Mouse (Mus musculus) cortical plate, adult 2 months (tissue): ENCODE data around the gene Ssr2. TPM values are rescaled to one million over a fixed set of nuclear protein-coding genes. Genes with fewer than 3 reads are reported as not detected.

ENCODE experiments used
- H3K27ac ChIP-seq: fragments of 200-500 bp; 2 replicates; pipeline ENCODE4 v1.5.1; 2012; ENCODE audit warnings: low read length, control low read depth, inconsistent platforms; ENCODE audit not compliant: insufficient read depth
- H3K4me1 ChIP-seq: fragments of 200-500 bp; 2 replicates; pipeline ENCODE4 v1.6.1; 2011; ENCODE audit warnings: low read length; ENCODE audit not compliant: control insufficient read depth, insufficient read depth
- H3K4me3 ChIP-seq: fragments of 200-500 bp; 2 replicates; pipeline ENCODE4 v1.5.1; 2011; ENCODE audit warnings: mild to moderate bottlenecking, low read length, control low read depth; ENCODE audit not compliant: insufficient read depth
- CTCF ChIP-seq: fragments of 200-500 bp; IDR thresholded peaks from 2 replicates; pipeline ENCODE4 v1.5.1; 2011; ENCODE audit warnings: mild to moderate bottlenecking, control low read depth, low read length; ENCODE audit not compliant: insufficient read depth; ENCODE audit errors: extremely low read depth
- POLR2A ChIP-seq: fragments of 200-500 bp; IDR thresholded peaks from 2 replicates; pipeline ENCODE4 v1.6.1; 2011; ENCODE audit warnings: mild to moderate bottlenecking, low read length, control low read depth; ENCODE audit not compliant: insufficient read depth; ENCODE audit errors: extremely low read depth
- polyA plus RNA-seq: library from polyadenylated mRNA; depleted of rRNA; stranded (reverse); fragments of >200 nt; gene quantifications from 2 replicates; pipeline ENCODE4 v1.2.3, GENCODE M21; 2012

Gene Ssr2
- polyA plus RNA-seq, 1 experiment, result 126 TPM

DNA sequence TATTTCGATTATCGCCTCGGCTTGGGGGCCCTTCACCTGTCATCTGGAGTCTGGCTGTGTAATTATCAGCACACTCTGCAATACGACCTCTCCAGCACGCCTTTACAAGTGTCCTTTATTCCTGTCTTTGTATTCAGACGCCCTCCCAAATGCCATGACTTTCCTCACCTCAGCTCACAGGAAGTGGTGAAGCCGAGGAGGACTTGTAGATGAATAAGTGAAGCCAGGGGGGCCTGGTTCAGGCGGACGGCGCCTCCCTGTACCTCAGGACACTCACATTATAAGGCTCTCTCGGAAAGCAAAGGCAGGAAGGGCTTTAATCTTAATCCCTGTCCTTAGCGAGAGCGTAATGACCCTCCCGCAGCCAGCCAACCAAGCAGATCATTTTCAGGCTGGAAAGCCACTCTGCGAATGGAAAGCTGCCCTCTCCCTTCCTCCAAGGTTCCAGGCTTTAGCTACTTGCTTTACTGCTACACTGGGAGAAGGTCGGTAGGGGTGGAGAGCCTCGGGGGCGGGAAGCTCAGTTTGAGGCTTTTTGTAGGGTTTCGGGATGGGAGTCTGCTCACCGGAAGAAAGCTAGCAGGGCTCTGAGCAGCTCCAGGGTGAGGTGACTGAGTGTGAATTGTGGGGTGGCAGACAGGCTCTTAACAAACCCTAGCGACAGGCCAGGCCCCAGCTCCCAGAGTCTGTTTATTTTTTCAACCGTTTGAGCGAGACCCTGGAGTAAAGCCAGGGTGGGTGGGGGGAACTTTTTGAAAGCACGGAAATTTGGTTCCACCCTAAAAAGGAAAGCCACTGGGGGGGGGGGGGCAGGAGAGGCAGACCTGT, 46.7 kb downstream of the Ssr2 start:
- Histone ChIP-seq H3K4me3 (peak overlapping the region; percentile 74), H3K27ac (peak overlapping the region; percentile 95), H3K4me1 (peaks cover 19% of the 10 kb centered on the region)
- TF ChIP-seq CTCF (no peak), POLR2A (0 out of 2 replicates have a peak, but pooled peaks have one; percentile 50)

DNA sequence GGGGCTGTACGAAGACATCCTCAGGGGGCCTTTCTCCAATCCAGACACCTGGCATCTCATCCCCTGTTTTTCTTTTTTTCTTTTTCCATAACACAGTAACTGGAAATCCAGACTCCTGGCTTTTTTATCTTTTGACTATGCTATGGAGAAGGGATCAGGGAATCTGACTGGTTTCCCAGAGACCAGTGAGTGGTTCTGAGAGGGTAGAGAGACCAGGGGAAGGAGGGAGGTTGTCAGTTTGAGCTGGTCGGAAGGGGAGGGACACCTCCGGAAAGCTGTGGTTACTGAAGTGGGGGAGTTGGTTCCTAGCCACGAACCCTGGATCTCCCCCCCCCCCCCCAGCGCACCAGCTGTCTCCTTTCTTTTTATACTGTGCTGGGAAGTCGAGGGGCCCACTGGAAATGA, 47.3 kb downstream of the Ssr2 start:
- Histone ChIP-seq H3K27ac (peak overlapping the region; percentile 94), H3K4me3 (peak overlapping the region; percentile 74), H3K4me1 (peaks cover 19% of the 10 kb centered on the region)
- peak; percentile 64 for TF ChIP-seq POLR2A
- TF ChIP-seq CTCF, result no peak

DNA sequence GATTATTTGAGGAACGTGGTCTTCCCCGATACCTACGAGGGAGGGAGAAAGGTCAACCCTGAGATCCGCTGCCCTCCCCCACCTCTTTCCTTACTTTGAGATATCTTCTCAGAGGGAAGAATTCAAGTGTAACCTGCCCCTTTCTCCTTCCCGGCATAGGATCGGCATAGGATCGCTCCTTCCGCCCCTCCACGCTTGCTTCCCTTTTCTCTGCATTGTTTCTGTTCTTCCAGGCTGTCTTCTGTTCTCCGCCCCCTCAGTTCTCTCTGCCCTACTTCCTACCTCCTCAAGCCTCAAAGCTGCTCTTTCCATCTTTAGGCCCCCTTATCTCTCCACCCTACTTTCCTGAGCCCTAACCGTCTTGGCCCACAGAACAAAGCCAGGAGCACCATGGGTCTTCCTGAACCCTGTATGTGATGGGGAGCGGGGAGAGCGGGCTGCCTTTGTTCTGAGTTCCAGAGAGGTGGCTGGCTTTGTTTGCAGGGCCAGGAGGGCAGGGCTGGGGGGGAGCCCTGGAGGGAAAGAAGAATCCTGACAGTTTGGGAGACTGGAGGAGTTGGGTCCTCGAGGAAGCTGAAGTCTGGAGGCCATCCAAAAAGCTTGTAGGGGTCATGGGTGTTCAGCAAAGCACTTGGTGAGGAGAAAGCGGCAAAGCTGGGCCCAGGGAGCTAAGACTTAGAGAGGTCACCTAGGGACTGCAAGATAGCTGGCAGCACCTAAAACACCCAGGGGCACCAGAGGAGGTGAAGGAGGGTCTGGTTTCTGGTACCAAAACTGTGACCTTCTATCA, 47.9 kb downstream of the Ssr2 start:
- no peak for TF ChIP-seq CTCF
- peak; percentile 24; the same call in 1 of the 2 replicates for TF ChIP-seq POLR2A
- H3K4me1 ChIP-seq, result peaks cover 21% of the 10 kb centered on the region
- peak overlapping the region; percentile 74 for H3K4me3 ChIP-seq
- H3K27ac ChIP-seq, result peak overlapping the region; percentile 94

DNA sequence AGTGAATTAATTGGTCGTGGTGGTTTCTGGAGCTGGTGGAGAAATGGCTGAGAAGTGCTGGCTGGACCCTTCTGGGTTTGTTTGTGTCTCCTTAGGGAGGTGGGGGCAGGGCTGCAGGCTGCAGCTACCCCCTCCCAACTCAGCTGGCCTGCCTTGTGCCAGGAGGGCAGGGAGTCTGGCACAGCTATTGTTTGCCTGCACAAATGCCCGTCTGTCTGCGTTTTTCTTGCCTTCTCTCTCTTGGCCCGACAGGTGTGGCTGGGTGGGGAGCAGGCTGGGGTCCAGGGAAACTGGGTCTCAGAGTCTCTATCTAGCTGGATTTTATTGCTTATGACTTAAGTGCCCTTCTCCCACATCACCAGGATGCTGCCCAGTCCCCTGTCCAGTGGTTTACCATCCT, 48.6 kb downstream of the Ssr2 start:
- no peak for TF ChIP-seq POLR2A
- no peak for TF ChIP-seq CTCF

GRCm38 (mm10) chr3:88624951-88625350, 49.3 kb downstream of the Ssr2 start:
- Histone ChIP-seq H3K4me3 (no peak overlapping the region), H3K27ac (peak overlapping the region; percentile 94), H3K4me1 (peaks cover 21% of the 10 kb centered on the region)
- no peak for TF ChIP-seq POLR2A
- TF ChIP-seq CTCF, result no peak

More for the DNA sequence above, 48.6 kb downstream of the Ssr2 start:
- Histone ChIP-seq H3K27ac (peak overlapping the region; percentile 94), H3K4me3 (peak overlapping the region; percentile 74), H3K4me1 (peaks cover 23% of the 10 kb centered on the region)

DNA sequence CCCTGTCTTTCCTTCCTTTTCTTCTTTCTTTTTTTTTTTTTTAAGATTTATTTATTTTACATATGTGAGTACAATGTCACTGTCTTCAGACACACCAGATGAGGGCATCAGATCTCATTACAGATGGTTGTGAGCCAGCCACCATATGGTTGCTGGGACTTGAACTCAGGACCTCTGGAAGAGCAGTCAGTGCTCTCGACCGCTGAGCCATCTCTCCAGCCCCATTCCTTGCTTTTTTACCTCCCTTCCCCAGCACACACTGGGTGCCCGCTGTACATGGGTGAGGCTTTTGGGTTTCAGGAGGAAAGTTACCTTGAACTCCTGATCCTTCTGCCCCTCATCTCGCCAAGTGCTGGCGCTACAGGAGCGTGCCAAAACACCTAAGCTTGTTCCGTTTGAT, 49.9 kb downstream of the Ssr2 start:
- TF ChIP-seq POLR2A (no peak), CTCF (no peak)
- H3K4me3 ChIP-seq, result no peak overlapping the region
- H3K4me1 ChIP-seq, result peaks cover 21% of the 10 kb centered on the region
- H3K27ac ChIP-seq, result peak overlapping the region; percentile 81

DNA sequence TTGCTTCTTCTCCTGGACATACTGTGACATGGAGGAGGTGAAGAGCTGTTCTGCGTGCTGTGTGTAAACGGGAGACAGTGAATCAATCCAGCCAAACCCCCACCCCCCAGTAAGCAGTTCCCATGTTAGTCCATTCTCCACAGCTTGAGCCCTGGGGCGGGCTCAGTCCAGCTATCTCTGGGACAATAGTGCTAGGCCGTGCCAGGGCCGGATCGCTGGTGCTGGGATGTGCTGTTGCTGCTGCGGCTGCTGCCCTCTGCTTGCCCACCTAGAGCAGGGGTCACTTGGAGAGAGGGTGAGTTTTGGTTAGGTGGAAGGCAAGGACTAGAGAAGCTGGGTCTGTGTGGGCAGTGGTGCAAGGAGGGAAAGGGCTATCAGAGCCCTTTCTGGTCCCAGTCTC, 50.6 kb downstream of the Ssr2 start:
- Histone ChIP-seq H3K27ac (peak overlapping the region; percentile 81), H3K4me3 (peak overlapping the region; percentile 4; the same call in 1 of the 2 replicates), H3K4me1 (peaks cover 21% of the 10 kb centered on the region)
- TF ChIP-seq POLR2A (no peak), CTCF (no peak)

DNA sequence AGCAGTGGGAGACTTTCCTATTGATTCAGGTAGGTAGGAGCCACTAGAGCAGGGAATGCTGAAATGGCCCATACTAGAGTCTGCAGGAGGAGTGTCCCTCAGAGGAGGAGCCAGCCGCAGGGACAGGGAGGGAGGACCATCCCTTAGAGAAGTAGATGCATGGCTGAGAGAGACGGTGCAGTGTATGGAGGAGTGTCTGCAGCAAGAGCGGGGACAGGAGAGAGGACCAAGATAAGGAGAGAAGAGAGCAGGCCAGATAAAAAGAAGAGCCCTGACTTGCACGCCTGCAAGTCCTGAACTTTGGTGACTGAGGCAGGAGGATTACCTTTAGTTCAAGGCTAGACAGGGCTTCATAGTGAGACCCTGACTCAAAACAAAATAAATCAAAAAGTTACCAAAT, 51.4 kb downstream of the Ssr2 start:
- TF ChIP-seq CTCF (no peak), POLR2A (0 out of 2 replicates have a peak, but pooled peaks have one; percentile 40)
- peaks cover 23% of the 10 kb centered on the region for H3K4me1 ChIP-seq
- no peak overlapping the region for H3K4me3 ChIP-seq
- H3K27ac ChIP-seq, result peak overlapping the region; percentile 81

DNA sequence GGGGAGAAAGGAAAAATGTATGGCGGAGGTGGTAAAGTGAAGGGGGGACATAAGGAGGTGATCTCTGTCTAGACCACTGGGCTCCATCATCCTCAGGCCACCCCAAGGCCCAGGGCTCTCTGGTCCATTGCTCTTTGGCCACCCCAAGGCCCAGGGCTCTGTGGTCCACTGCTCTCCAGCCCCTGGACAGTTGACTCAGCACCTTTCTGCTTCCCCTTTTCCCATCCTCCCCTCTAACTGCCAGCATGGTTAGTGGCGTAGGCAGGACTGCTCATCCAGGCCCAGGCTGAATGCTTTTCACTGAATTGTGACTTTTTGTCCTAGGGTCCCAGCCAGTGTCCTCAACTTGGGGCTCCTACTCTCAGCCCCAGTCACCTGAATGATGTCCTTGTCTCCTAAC, 51.9 kb downstream of the Ssr2 start:
- TF ChIP-seq CTCF (no peak), POLR2A (no peak)
- H3K27ac ChIP-seq, result peak overlapping the region; percentile 42
- H3K4me1 ChIP-seq, result peaks cover 23% of the 10 kb centered on the region

GRCm38 (mm10) chr3:88628766-88629165, 53.1 kb downstream of the Ssr2 start:
- Histone ChIP-seq H3K4me1 (peaks cover 23% of the 10 kb centered on the region), H3K4me3 (peak overlapping the region; percentile 85; the same call in 1 of the 2 replicates), H3K27ac (peak overlapping the region; percentile 84)
- TF ChIP-seq POLR2A, result no peak
- TF ChIP-seq CTCF, result no peak

More for the DNA sequence above, 51.9 kb downstream of the Ssr2 start:
- no peak overlapping the region for H3K4me3 ChIP-seq
